Mouse (Mus musculus) kidney, postnatal 36 days (tissue): ENCODE data around the gene Tob1.

Experiments
- DNase-seq, 2 experiments: peaks; one replicate each; pipeline ENCODE4 v3.0.0; 2021 to 2022; ENCODE audit warnings: mixed read lengths in 2 of 2

Tob1 gene

DNA sequence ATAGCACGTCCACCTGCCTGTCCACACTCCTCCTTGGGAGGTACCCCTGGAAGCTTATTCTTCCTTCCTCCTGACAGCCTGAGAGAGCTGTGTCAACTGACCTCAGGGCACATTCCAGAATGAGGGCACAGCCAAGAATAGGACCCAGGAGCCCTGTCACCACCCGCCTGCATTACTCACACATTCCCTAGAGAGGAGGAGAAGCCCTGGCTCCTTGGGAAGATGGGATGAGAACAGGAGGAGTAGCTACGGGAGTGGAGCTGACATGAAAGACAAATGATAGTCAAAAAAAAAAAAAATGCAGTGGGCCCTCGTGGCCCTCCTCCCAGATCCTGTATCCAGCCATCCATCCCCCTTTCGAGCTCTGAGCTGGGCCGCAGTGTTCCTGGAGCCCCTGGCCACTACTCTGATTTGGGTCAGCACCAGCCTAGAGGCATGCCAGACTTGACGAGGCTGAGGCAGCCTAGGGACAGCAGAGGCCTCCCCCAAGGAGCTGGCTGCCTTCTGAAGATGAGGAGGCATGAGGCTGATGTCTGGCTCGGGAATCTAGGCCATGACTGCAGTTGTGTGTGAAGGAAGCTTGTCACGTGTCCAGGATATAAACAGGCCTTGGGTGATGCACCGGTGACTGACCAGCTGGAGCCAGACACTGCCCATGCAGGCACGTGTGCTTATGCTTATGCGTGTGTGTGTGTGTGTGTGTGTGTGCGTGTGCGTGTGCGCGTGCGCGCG lies 20.7 kb downstream of the Tob1 start:
- peak in 1 of 2 experiments; percentile 41 for DNase-seq

DNA sequence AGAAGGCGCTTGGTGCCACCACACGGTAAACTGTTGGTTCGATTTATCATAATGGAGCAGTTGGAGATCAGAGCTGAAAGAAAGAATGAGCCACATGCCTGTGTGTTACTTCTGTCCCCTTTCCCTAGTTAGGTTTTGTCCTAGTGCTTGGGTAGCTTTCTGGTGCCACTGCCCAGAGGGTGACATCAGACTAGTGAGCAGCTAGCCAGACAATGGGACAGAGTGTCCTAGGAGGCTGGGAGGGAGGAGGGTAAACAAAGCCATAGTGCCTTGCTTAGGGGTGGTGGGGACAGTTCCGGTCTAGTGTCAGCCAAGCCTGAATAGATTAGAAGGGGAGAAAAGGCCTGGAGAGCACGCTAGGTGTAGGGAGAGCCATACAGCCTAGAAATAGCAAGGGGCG lies 22.2 kb downstream of the Tob1 start:
- DNase-seq = no peak

GRCm38 (mm10) chr11:94234380-94234779 lies 23.1 kb downstream of the Tob1 start:
- DNase-seq = no peak

DNA sequence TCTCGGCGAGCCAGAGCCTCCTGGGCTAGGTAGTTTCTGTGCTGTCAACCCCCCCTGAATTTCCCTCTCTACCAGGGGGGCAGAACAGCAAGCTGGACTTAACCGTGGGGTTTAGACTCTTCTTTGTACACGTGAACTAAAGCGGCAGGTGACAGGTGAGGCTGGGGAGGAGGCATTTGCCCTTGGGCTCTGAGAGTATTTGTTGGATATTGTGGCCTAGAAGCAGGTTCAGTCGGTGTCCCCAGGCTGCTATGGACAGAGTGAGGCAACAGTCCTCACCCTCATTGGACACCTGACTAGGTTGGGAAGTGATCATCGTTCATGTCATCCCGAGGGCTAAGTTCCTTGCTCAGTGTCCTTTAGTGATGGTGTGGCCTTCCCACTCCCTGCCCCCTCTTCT lies 23.6 kb downstream of the Tob1 start:
- DNase-seq = no peak

GRCm38 (mm10) chr11:94236074-94236473 lies 24.8 kb downstream of the Tob1 start:
- DNase-seq = peak; percentile 73

GRCm38 (mm10) chr11:94238786-94239185 lies 27.5 kb downstream of the Tob1 start:
- no peak for DNase-seq

- DNase-seq = no peak
Observed at GRCm38 (mm10) chr11:94239706-94240105, 28.5 kb downstream of the Tob1 start.

DNA sequence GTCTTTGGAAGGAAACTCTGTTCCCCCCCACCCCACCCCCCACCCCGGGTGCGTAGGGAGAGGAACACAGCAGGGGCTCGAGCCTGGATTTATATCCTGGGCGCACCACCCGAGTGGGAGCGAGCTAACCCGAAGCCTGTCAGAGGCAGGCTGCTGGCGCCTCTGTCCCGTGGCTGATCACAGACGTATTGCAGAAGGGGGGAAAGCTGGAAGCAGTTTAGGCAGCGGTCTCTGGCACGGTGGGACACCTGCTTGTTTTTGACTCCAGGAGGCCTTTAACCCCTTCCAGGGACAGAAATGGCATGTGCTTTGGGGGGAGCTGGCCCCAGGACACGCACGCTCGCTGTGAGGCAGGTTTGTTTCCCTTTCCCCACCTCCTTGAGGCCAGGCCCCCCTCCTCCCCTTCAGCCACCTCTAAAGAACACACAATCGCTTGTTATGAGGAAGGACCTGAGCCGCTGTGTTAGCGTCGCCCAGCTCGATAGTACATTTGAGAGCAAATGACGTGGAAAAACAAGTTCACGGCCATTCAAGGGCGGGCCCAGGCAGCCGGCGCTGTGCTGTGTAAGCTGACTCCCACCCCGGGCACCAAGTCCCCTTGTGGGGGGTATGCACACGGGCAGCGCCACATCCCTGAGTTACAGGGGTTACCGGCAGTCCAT lies 31.6 kb downstream of the Tob1 start:
- peak in 1 of 2 experiments; percentile 43 for DNase-seq

DNA sequence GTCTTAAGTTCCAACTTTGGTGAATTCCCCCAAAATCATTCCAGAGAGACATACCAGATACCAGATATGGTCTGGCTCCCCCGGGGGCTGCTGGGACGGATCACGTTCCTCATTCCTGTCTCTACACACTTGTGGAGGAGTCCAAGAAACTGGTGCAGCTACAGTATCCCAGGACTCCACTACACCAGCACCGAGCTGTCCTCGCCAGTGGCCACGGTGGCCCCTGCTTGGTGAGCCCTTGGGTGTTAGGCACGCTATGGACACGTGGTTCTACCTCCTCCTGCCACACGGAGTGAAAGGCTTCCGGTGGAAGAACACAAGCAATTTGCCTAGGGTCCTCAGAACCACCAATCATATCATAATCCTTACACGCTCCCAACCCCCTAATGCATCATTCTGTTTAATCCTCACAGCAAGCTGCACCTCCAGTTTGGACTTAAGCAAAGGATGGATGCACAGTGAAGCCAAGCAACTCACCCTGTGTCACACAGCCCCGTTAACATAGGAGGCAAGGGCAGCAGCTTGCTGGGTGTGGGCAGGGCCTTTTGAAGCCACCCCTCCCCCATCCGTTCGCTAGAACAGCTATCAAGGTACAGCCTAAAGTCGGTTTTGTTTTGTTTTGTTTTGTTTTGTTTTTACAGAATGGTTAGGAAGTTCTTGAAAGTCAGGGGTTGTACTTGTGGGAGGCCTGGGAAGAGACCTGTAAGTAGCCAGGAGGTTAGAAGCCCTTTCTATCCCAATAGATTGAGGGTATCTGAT lies 32.3 kb downstream of the Tob1 start:
- DNase-seq = peak in 1 of 2 experiments; percentile 10

- DNase-seq = no peak
Observed at GRCm38 (mm10) chr11:94244385-94244784, 33.1 kb downstream of the Tob1 start.

DNA sequence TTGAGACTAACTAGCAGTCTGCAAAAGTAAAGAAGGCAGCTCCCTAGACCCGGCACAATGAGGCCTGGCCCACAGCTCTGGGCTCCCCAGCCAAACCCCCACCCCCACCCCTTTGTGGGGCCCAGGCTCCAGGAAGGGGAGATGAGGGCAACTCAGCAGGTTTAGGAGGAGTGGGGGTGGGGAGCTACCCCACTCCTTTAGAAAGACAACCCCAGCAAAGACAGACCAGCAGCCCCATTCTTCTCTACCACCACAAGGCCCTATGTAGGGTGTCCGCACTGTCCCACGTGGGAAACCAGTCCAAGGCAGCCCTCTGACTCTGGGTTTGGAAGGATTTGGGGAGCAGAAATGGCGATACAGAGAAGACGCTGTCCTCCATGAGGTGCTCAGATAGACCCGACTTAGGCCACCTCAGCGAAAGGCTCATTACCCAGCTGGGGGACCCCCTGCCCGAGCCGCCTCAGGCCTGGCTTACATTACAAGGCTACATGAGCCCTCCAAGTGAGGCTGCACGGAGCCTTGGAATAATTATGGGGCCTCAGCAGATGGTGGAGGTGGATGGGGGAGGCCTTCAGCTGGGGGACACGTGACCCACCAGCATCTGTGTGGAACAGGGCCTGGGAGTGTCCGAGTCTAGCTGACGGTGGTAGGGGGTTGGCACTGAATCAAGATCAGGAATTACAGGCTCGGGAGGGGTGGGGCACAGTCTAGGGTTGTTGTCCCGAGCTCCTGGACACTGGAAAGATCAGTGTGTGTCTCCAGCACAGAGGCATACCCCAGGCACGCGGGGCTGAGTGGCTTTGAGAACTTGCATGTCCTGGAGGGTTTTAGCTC lies 34.9 kb downstream of the Tob1 start, which contains the start of gene Wfikkn2:
Wfikkn2 (minus strand) TSS at position 51 of the 834 bp plus-strand sequence.
- DNase-seq = no peak

DNA sequence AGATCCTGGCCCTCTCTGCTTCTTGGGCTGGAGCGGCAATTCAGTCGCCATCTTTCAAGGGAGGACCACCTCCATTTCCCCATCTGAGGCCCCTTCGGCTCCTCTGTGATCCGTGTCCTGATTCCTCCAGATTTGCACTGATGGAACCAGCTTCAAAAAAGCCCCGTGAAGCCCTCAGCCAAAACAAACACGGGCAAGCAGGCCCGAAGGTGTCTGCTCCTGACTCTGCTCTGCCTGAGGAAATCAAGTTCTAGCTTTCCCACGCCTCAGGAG lies 35.5 kb downstream of the Tob1 start:
- no peak for DNase-seq

- no peak for DNase-seq
Observed at GRCm38 (mm10) chr11:94253156-94253555, 41.9 kb downstream of the Tob1 start.

GRCm38 (mm10) chr11:94253691-94254090 lies 42.4 kb downstream of the Tob1 start:
- no peak for DNase-seq

- no peak for DNase-seq
Observed at GRCm38 (mm10) chr11:94255733-94256132, 44.5 kb downstream of the Tob1 start.

GRCm38 (mm10) chr11:94257987-94258386 lies 46.7 kb downstream of the Tob1 start:
- peak; percentile 15 to 43 for DNase-seq

- DNase-seq = no peak
Observed at GRCm38 (mm10) chr11:94259814-94260213, 48.6 kb downstream of the Tob1 start.

GRCm38 (mm10) chr11:94261585-94262370 lies 50.5 kb downstream of the Tob1 start:
- no peak for DNase-seq
